Mouse (Mus musculus): ENCODE results near the gene Tmem38b. TPM values are rescaled to one million over a fixed set of nuclear protein-coding genes. Genes with fewer than 3 reads are reported as not detected.
A peak's percentile ranks its signal among the peaks of the same experiment; 100 is the strongest.

The Tmem38b gene
- 6.2 and 7.2 TPM in 2 replicates for polyA plus RNA-seq (2014; fragmentation: Nextera tagmentation; extraction: Ambion mirVana)

- Histone ChIP-seq H3K36me3 (ENCODE audit: control insufficient read depth, insufficient read depth, low read length) (no peaks in the 10 kb centered on the region), H3K4me2 (ENCODE audit: low read length) (peak within 1 kb of the TSS; percentile 56), H3K4me1 (replicated peaks; ENCODE audit: control insufficient read depth, insufficient read depth, low read length) (no peaks in the 10 kb centered on the region; the same call in 1 of the 2 replicates), H3K9ac (ENCODE audit: low read length) (peak within 1 kb of the TSS; percentile 61), H3K9me3 (ENCODE audit: control insufficient read depth, low read length) (0 out of 2 replicates have a peak, but pooled peaks cover 2% of the 10 kb centered on the region), H3K27me3 (replicated peaks; ENCODE audit: control insufficient read depth, insufficient read depth, low read length) (no peaks in the 10 kb centered on the region), H3K27ac (ENCODE audit: low read depth) (no peak within 1 kb of the TSS), H3K4me3 (ENCODE audit: low read depth, low read length) (peak within 1 kb of the TSS; percentile 80)
- DNase-seq (ENCODE audit: low spot score) (peak; percentile 91), ATAC-seq (replicated peaks; ENCODE audit: low FRiP score, low TSS enrichment, low read depth) (peak; percentile 86)
- WGBS, result under 1% methylated on average over 46 of the region's 55 CpGs
Observed at GRCm38 (mm10) chr4:53825821-53826605, at the start of gene Tmem38b. Gene Tmem38b, plus strand, starts transcription at chr4:53826045.

GRCm38 (mm10) chr4:53781396-53781795, 44.4 kb upstream of the Tmem38b start:
- H3K27me3 ChIP-seq (replicated peaks; ENCODE audit: control insufficient read depth, insufficient read depth, low read length), result peaks cover 19% of the 10 kb centered on the region
- no peaks in the 10 kb centered on the region for H3K9me3 ChIP-seq (ENCODE audit: control insufficient read depth, low read length)
- no peak overlapping the region for H3K4me3 ChIP-seq (ENCODE audit: low read depth, low read length)
- no peak for ATAC-seq (replicated peaks; ENCODE audit: low FRiP score, low TSS enrichment, low read depth)
- H3K9ac ChIP-seq (ENCODE audit: low read length), result no peak overlapping the region
- 0 out of 2 replicates have a peak, but pooled peaks cover 5% of the 10 kb centered on the region for H3K4me1 ChIP-seq (replicated peaks; ENCODE audit: control insufficient read depth, insufficient read depth, low read length)
- H3K4me2 ChIP-seq (ENCODE audit: low read length), result no peak overlapping the region
- WGBS, result 60% methylated on average over 4 of the region's 4 CpGs
- H3K27ac ChIP-seq (ENCODE audit: low read depth), result no peak overlapping the region
- no peak for DNase-seq (ENCODE audit: low spot score)
- H3K36me3 ChIP-seq (ENCODE audit: control insufficient read depth, insufficient read depth, low read length), result no peaks in the 10 kb centered on the region

GRCm38 (mm10) chr4:53782216-53783070, 43.4 kb upstream of the Tmem38b start:
- 36% methylated on average over 14 of the region's 14 CpGs for WGBS
- no peak overlapping the region for H3K4me2 ChIP-seq (ENCODE audit: low read length)
- no peaks in the 10 kb centered on the region for H3K36me3 ChIP-seq (ENCODE audit: control insufficient read depth, insufficient read depth, low read length)
- ATAC-seq (replicated peaks; ENCODE audit: low FRiP score, low TSS enrichment, low read depth) (no peak), DNase-seq (ENCODE audit: low spot score) (no peak)
- 0 out of 2 replicates have a peak, but pooled peaks cover 5% of the 10 kb centered on the region for H3K4me1 ChIP-seq (replicated peaks; ENCODE audit: control insufficient read depth, insufficient read depth, low read length)
- H3K9me3 ChIP-seq (ENCODE audit: control insufficient read depth, low read length), result no peaks in the 10 kb centered on the region
- H3K9ac ChIP-seq (ENCODE audit: low read length), result no peak overlapping the region
- H3K27ac ChIP-seq (ENCODE audit: low read depth), result no peak overlapping the region
- no peak overlapping the region for H3K4me3 ChIP-seq (ENCODE audit: low read depth, low read length)
- H3K27me3 ChIP-seq (replicated peaks; ENCODE audit: control insufficient read depth, insufficient read depth, low read length), result peaks cover 11% of the 10 kb centered on the region; the same call in 1 of the 2 replicates

- ATAC-seq (replicated peaks; ENCODE audit: low FRiP score, low TSS enrichment, low read depth), result no peak
- 82% methylated on average over 15 of the region's 15 CpGs for WGBS
- H3K36me3 ChIP-seq (ENCODE audit: control insufficient read depth, insufficient read depth, low read length), result no peaks in the 10 kb centered on the region
- H3K4me2 ChIP-seq (ENCODE audit: low read length), result no peak overlapping the region
- H3K4me1 ChIP-seq (replicated peaks; ENCODE audit: control insufficient read depth, insufficient read depth, low read length), result no peaks in the 10 kb centered on the region
- H3K27ac ChIP-seq (ENCODE audit: low read depth), result no peak overlapping the region
- no peak overlapping the region for H3K9ac ChIP-seq (ENCODE audit: low read length)
- no peak overlapping the region for H3K4me3 ChIP-seq (ENCODE audit: low read depth, low read length)
- DNase-seq (ENCODE audit: low spot score), result no peak
- H3K27me3 ChIP-seq (replicated peaks; ENCODE audit: control insufficient read depth, insufficient read depth, low read length), result 0 out of 2 replicates have a peak, but pooled peaks cover under 1% of the 10 kb centered on the region
- H3K9me3 ChIP-seq (ENCODE audit: control insufficient read depth, low read length), result no peaks in the 10 kb centered on the region
Observed at GRCm38 (mm10) chr4:53785746-53786398, 40.0 kb upstream of the Tmem38b start.

GRCm38 (mm10) chr4:53786851-53787250, 39.0 kb upstream of the Tmem38b start:
- H3K27me3 ChIP-seq (replicated peaks; ENCODE audit: control insufficient read depth, insufficient read depth, low read length), result no peaks in the 10 kb centered on the region
- no peak overlapping the region for H3K27ac ChIP-seq (ENCODE audit: low read depth)
- 68% methylated on average over 5 of the region's 5 CpGs for WGBS
- H3K36me3 ChIP-seq (ENCODE audit: control insufficient read depth, insufficient read depth, low read length), result no peaks in the 10 kb centered on the region
- no peak overlapping the region for H3K9ac ChIP-seq (ENCODE audit: low read length)
- H3K4me1 ChIP-seq (replicated peaks; ENCODE audit: control insufficient read depth, insufficient read depth, low read length), result no peaks in the 10 kb centered on the region
- DNase-seq (ENCODE audit: low spot score) (no peak), ATAC-seq (replicated peaks; ENCODE audit: low FRiP score, low TSS enrichment, low read depth) (no peak)
- H3K4me3 ChIP-seq (ENCODE audit: low read depth, low read length), result no peak overlapping the region
- H3K4me2 ChIP-seq (ENCODE audit: low read length), result no peak overlapping the region
- H3K9me3 ChIP-seq (ENCODE audit: control insufficient read depth, low read length), result no peaks in the 10 kb centered on the region

- no peaks in the 10 kb centered on the region for H3K4me1 ChIP-seq (replicated peaks; ENCODE audit: control insufficient read depth, insufficient read depth, low read length)
- ATAC-seq (replicated peaks; ENCODE audit: low FRiP score, low TSS enrichment, low read depth) (no peak), DNase-seq (ENCODE audit: low spot score) (no peak)
- 30% methylated on average over 4 of the region's 4 CpGs for WGBS
- H3K9ac ChIP-seq (ENCODE audit: low read length), result no peak overlapping the region
- H3K36me3 ChIP-seq (ENCODE audit: control insufficient read depth, insufficient read depth, low read length), result no peaks in the 10 kb centered on the region
- no peaks in the 10 kb centered on the region for H3K27me3 ChIP-seq (replicated peaks; ENCODE audit: control insufficient read depth, insufficient read depth, low read length)
- no peaks in the 10 kb centered on the region for H3K9me3 ChIP-seq (ENCODE audit: control insufficient read depth, low read length)
- H3K27ac ChIP-seq (ENCODE audit: low read depth), result no peak overlapping the region
- H3K4me3 ChIP-seq (ENCODE audit: low read depth, low read length), result no peak overlapping the region
- H3K4me2 ChIP-seq (ENCODE audit: low read length), result no peak overlapping the region
Observed at GRCm38 (mm10) chr4:53789346-53789745, 36.5 kb upstream of the Tmem38b start.

GRCm38 (mm10) chr4:53794257-53794966, 31.4 kb upstream of the Tmem38b start:
- no peaks in the 10 kb centered on the region for H3K4me1 ChIP-seq (replicated peaks; ENCODE audit: control insufficient read depth, insufficient read depth, low read length)
- H3K36me3 ChIP-seq (ENCODE audit: control insufficient read depth, insufficient read depth, low read length), result no peaks in the 10 kb centered on the region
- no peaks in the 10 kb centered on the region for H3K27me3 ChIP-seq (replicated peaks; ENCODE audit: control insufficient read depth, insufficient read depth, low read length)
- H3K4me2 ChIP-seq (ENCODE audit: low read length), result no peak overlapping the region
- H3K27ac ChIP-seq (ENCODE audit: low read depth), result no peak overlapping the region
- ATAC-seq (replicated peaks; ENCODE audit: low FRiP score, low TSS enrichment, low read depth) (no peak), DNase-seq (ENCODE audit: low spot score) (no peak)
- H3K9ac ChIP-seq (ENCODE audit: low read length), result no peak overlapping the region
- H3K9me3 ChIP-seq (ENCODE audit: control insufficient read depth, low read length), result no peaks in the 10 kb centered on the region
- 94% methylated on average over 5 of the region's 5 CpGs for WGBS
- no peak overlapping the region for H3K4me3 ChIP-seq (ENCODE audit: low read depth, low read length)

GRCm38 (mm10) chr4:53795086-53795485, 30.8 kb upstream of the Tmem38b start:
- Histone ChIP-seq H3K4me2 (ENCODE audit: low read length) (no peak overlapping the region), H3K4me3 (ENCODE audit: low read depth, low read length) (no peak overlapping the region), H3K9ac (ENCODE audit: low read length) (no peak overlapping the region), H3K9me3 (ENCODE audit: control insufficient read depth, low read length) (no peaks in the 10 kb centered on the region), H3K27ac (ENCODE audit: low read depth) (no peak overlapping the region), H3K36me3 (ENCODE audit: control insufficient read depth, insufficient read depth, low read length) (no peaks in the 10 kb centered on the region), H3K27me3 (replicated peaks; ENCODE audit: control insufficient read depth, insufficient read depth, low read length) (no peaks in the 10 kb centered on the region), H3K4me1 (replicated peaks; ENCODE audit: control insufficient read depth, insufficient read depth, low read length) (no peaks in the 10 kb centered on the region)
- ATAC-seq (replicated peaks; ENCODE audit: low FRiP score, low TSS enrichment, low read depth) (no peak), DNase-seq (ENCODE audit: low spot score) (no peak)
- WGBS, result 55% methylated on average over 2 of the region's 2 CpGs

All from intestine, embryonic 14.5 days (tissue).